Mouse (Mus musculus) neutrophil, adult 65 days (primary cell): ENCODE data around the gene Tmem199. TPM values are rescaled to one million over a fixed set of nuclear protein-coding genes. Genes with fewer than 3 reads are reported as not detected.

Experiments
- total RNA-seq: library from RNA; stranded (reverse); gene quantifications from 2 replicates; pipeline ENCODE4 v1.2.4, GENCODE M21; 2023

Tmem199 gene
- total RNA-seq: 12.7 and 18.9 TPM in 2 replicates

GRCm38 (mm10) chr11:78512025-78512957 is at the start of gene Tmem199, which contains the start of gene Poldip2:
Tmem199 (minus strand) TSS chr11:78512172.
Poldip2 (plus strand) TSS chr11:78512193.

GRCm38 (mm10) chr11:78550168-78551058 is 38.4 kb upstream of the Tmem199 start, which contains the start of gene Tmem97:
Tmem97 (minus strand) TSS chr11:78550777.

GRCm38 (mm10) chr11:78536080-78536689 is 24.2 kb upstream of the Tmem199 start, which contains the start of the genes Tnfaip1 and Ift20:
Tnfaip1 (minus strand) TSS chr11:78536332.
Ift20 (plus strand) TSS chr11:78536361.

GRCm38 (mm10) chr11:78502909-78503650 is 8.9 kb downstream of the Tmem199 start, which contains the start of gene Sebox:
Sebox (plus strand) TSS chr11:78503447.

GRCm38 (mm10) chr11:78499004-78499403 is 13.0 kb downstream of the Tmem199 start, which contains the start of gene Vtn:
Vtn (plus strand) TSS chr11:78499091.

GRCm38 (mm10) chr11:78497544-78498522 is 14.1 kb downstream of the Tmem199 start, which contains the start of gene Sarm1:
Sarm1 (minus strand) TSS chr11:78497754.

DNA sequence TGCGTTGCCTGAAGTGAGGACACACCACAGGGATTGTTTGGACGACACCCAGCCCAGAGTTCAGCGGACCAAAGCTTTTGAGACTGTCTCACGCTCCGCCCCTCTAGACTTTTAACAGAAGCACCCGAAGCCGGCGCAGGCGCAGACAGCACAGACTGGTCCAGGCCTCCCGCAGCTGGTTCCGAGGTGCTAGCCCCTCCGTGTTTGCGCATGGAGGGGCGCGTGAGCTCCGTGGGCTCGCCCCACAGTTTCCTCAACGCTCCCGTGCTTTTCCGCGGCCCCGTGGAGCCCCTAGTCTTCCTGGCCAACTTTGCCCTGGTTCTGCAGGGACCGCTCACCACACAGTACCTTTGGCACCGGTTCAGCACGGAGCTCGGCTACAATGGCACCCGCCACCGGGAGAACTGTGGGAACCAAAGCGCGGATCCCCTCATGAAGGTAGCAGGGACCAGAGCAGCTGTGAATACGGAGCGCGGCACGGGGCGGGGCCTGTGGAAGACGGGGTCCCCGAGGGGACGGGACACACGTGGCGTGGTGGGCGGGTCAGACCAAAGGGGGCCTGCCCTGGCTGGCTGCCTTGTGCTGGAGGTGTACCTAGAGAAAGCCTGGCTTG is 46.3 kb downstream of the Tmem199 start, which contains the start of gene Slc46a1:
Gene Slc46a1, plus strand, starts transcription at position 130 of the 613 bp plus-strand sequence.

Other genes starting within 250 kb of the Tmem199 start
- not detected in 2 replicates for gene BC030499, start 221.3 kb downstream of the Tmem199 start, total RNA-seq
- gene Spag5, start 210.6 kb downstream of the Tmem199 start, total RNA-seq: 61.2 and 103 TPM in 2 replicates
- 2.1 and 2.5 TPM in 2 replicates for gene Aldoc, start 189.2 kb downstream of the Tmem199 start, total RNA-seq
- gene Pigs, start 183.8 kb downstream of the Tmem199 start, total RNA-seq: 34.3 and 40.8 TPM in 2 replicates
- 115 and 123 TPM in 2 replicates for gene Unc119, start 168.7 kb downstream of the Tmem199 start, total RNA-seq
- gene Foxn1, start 125.6 kb downstream of the Tmem199 start, total RNA-seq: not detected in 2 replicates
- gene Slc13a2, start 90.0 kb downstream of the Tmem199 start, total RNA-seq: not detected in 2 replicates
- gene Slc46a1, start 46.5 kb downstream of the Tmem199 start, total RNA-seq: 0.47 and 0.86 TPM in 2 replicates
- 0.09 and 0.60 TPM in 2 replicates for gene Sarm1, start 14.4 kb downstream of the Tmem199 start, total RNA-seq
- not detected in 2 replicates for gene Vtn, start 13.1 kb downstream of the Tmem199 start, total RNA-seq
- gene Sebox, start 8.7 kb downstream of the Tmem199 start, total RNA-seq: not detected in 2 replicates
- 14.5 and 18.5 TPM in 2 replicates for gene Poldip2, start within 50 bp of the Tmem199 start, total RNA-seq
- gene Tnfaip1, start 24.2 kb upstream of the Tmem199 start, total RNA-seq: 6.4 and 8.4 TPM in 2 replicates
- gene Ift20, start 24.2 kb upstream of the Tmem199 start, total RNA-seq: 24.9 and 28.1 TPM in 2 replicates
- gene Tmem97, start 38.6 kb upstream of the Tmem199 start, total RNA-seq: 7.9 and 9.4 TPM in 2 replicates
- 13.5 and 17.3 TPM in 2 replicates for gene Nlk, start 185.2 kb upstream of the Tmem199 start, total RNA-seq
- gene Ccnq, start 239.6 kb upstream of the Tmem199 start, total RNA-seq: 2.3 and 5.2 TPM in 2 replicates